Mouse (Mus musculus) lung, embryonic 15.5 days (tissue): ENCODE results near the gene Fzd5. TPM values are rescaled to one million over a fixed set of nuclear protein-coding genes. Genes with fewer than 3 reads are reported as not detected.

Source experiments
- ATAC-seq: fragments of 200-750 bp; cut with Nextera tagmentation; 2 replicates; pipeline ENCODE4 v1.8.0; 2017; ENCODE audit warnings: moderate number of reproducible peaks, borderline replicate concordance; ENCODE audit not compliant: low FRiP score, low TSS enrichment; ENCODE audit errors: extremely low read depth
- H3K27ac ChIP-seq: fragments of 300-500 bp; sonication (generic); 2 replicates; pipeline ENCODE4 v1.5.1; 2015; ENCODE audit warnings: moderate library complexity, mild to moderate bottlenecking, inconsistent platforms
- H3K27me3 ChIP-seq: fragments of 300-500 bp; sonication (generic); 2 replicates; pipeline ENCODE4 v1.6.1; 2015; ENCODE audit warnings: inconsistent platforms
- H3K36me3 ChIP-seq: fragments of 300-500 bp; sonication (generic); 2 replicates; pipeline ENCODE4 v1.6.1; 2015; ENCODE audit warnings: inconsistent platforms
- H3K4me1 ChIP-seq: fragments of 300-500 bp; sonication (generic); 2 replicates; pipeline ENCODE4 v1.6.1; 2015; ENCODE audit warnings: inconsistent platforms
- H3K4me2 ChIP-seq: fragments of 300-500 bp; sonication (generic); 2 replicates; pipeline ENCODE4 v1.6.1; 2015; ENCODE audit warnings: inconsistent platforms, mild to moderate bottlenecking, moderate library complexity
- H3K4me3 ChIP-seq: fragments of 300-500 bp; sonication (generic); 2 replicates; pipeline ENCODE4 v1.5.1; 2015; ENCODE audit warnings: mild to moderate bottlenecking, inconsistent platforms
- H3K9ac ChIP-seq: fragments of 300-500 bp; sonication (generic); 2 replicates; pipeline ENCODE4 v1.6.1; 2015; ENCODE audit warnings: inconsistent platforms
- H3K9me3 ChIP-seq: fragments of 300-500 bp; sonication (generic); 2 replicates; pipeline ENCODE4 v1.6.1; 2016; ENCODE audit warnings: inconsistent platforms
- WGBS: fragments of 180-500 bp; shearing (Covaris S2); methylation state at CpG from one replicate; pipeline ENCODE4 v1.1.7; 2015; 5-methylcytosine and 5-hydroxymethylcytosine counted together
- polyA plus RNA-seq: library from polyadenylated mRNA; unstranded; fragments of >200 nt; fragmentation: Nextera tagmentation; extraction: Ambion mirVana; gene quantifications from 2 replicates; pipeline ENCODE4 v1.2.1, GENCODE M21; 2015

Fzd5 gene
- polyA plus RNA-seq, result 3.0 and 3.1 TPM in 2 replicates

DNA sequence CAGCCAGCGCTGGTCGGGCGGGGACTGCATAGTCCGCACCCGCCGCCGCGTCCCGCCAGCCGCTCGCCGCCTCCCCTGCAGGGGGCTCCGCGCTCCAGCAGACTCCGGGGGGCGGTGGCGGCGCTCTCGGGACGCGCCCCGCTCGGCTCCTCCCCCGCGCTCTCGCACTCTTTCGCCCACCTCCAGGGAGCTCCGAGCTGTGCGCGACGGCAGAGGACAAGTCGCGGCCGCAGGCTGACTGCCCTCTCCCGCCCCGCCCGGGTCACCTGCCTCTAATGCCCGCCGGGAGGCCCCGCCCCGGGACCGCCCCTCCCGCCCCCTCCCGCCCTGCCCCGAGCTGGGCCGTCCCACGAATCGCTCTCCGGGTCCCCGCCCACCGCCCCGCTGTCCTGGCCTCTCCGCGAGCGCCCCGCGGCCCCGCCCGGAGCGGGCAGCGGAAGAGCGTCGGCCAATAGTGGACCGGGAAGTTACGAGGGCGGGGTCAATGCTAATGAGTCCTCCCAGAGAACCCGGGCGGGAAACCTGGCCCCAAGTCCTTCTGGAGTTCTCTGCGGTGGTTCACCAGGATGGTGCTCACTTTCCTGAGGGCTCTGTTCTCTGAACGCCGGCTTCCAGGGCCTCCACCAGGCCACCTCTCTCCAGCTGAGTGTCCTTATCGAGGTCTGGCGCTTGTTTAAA lies at the start of gene Fzd5:
Gene Fzd5, minus strand, starts transcription at position 250 of the 678 bp plus-strand sequence.
- WGBS, result under 1% methylated on average over 62 of the region's 73 CpGs
- peak within 1 kb of the TSS; percentile 92 for H3K27ac ChIP-seq
- H3K9ac ChIP-seq, result peak within 1 kb of the TSS; percentile 76
- no peaks in the 10 kb centered on the region for H3K36me3 ChIP-seq
- H3K4me2 ChIP-seq, result peak within 1 kb of the TSS; percentile 92
- peaks cover 43% of the 10 kb centered on the region for H3K4me1 ChIP-seq
- peak within 1 kb of the TSS; percentile 72 for H3K4me3 ChIP-seq
- no peaks in the 10 kb centered on the region for H3K9me3 ChIP-seq
- peaks cover 44% of the 10 kb centered on the region for H3K27me3 ChIP-seq
- peak; percentile 96 for ATAC-seq

DNA sequence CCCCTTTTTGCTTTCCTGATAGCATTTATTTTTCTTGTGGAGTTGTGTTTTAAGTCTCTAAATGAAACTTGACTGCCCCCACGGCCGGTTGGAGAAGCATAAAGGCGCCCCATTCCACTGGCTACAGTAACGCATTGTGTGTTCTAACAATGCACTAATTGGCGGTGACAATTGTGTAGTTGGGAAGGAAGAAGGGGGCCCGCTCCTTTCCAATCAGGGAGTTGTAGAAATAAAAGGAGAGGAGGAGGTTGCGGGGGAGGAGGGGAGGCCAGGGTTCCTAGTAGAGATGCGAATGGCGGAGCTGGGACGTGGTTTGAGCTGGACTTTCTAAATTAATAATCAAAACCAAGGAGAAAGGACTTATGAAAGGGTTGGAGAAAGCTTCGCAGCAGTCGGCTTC lies 42.3 kb upstream of the Fzd5 start:
- Histone ChIP-seq H3K36me3 (no peaks in the 10 kb centered on the region), H3K4me1 (no peaks in the 10 kb centered on the region), H3K27ac (no peak overlapping the region), H3K4me3 (no peak overlapping the region), H3K27me3 (no peaks in the 10 kb centered on the region), H3K4me2 (no peak overlapping the region), H3K9me3 (no peaks in the 10 kb centered on the region), H3K9ac (no peak overlapping the region)
- no peak for ATAC-seq
- 80% methylated on average over 12 of the region's 12 CpGs for WGBS

DNA sequence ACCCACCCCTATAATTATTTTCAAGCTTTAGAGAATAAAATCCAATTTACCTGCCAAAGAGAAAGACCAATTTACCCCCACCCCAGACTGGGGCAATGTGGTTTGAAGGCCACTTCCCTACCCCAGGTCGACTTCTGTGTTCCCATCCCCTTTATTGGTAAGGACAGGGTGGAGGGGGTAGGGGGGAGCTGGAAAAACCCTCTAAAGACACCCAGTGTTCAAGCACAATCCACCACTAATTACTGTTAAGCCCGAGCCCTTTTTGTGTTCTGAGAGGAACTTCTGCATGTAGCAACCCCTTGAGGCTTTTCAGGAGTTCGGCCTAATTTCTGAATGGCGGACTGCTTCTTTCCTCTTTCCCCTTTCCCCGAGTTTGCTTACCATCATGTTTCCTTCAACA lies 41.9 kb upstream of the Fzd5 start:
- no peaks in the 10 kb centered on the region for H3K9me3 ChIP-seq
- no peak overlapping the region for H3K9ac ChIP-seq
- no peak overlapping the region for H3K4me3 ChIP-seq
- 70% methylated on average over 5 of the region's 5 CpGs for WGBS
- no peak overlapping the region for H3K4me2 ChIP-seq
- H3K4me1 ChIP-seq, result no peaks in the 10 kb centered on the region
- ATAC-seq, result no peak
- no peaks in the 10 kb centered on the region for H3K36me3 ChIP-seq
- H3K27me3 ChIP-seq, result no peaks in the 10 kb centered on the region
- no peak overlapping the region for H3K27ac ChIP-seq

DNA sequence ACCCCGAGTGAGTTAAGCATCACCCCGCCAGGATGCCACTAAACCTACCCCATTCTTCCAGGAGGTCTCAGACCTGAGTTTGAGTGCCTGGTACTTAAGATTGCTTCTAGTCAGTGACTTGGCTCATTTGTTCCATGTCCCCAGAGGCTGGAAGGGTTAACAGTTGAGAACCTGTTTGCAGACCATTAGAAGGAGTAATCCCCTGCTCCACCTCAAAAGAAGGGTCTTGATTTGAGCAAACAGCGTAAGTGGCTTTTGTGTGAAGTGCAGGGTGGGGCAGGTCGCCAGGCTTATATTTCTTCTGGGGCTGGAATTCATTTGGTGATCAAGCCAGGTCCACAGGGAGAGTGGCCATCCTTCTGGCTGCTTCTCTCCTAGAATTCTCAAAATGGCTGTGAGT lies 35.8 kb upstream of the Fzd5 start:
- no peaks in the 10 kb centered on the region for H3K9me3 ChIP-seq
- H3K4me1 ChIP-seq, result no peaks in the 10 kb centered on the region
- no peaks in the 10 kb centered on the region for H3K27me3 ChIP-seq
- peak; percentile 74 for ATAC-seq
- H3K4me3 ChIP-seq, result no peak overlapping the region
- WGBS, result 62% methylated on average over 4 of the region's 4 CpGs
- no peaks in the 10 kb centered on the region for H3K36me3 ChIP-seq
- H3K9ac ChIP-seq, result no peak overlapping the region
- H3K4me2 ChIP-seq, result no peak overlapping the region
- H3K27ac ChIP-seq, result peak overlapping the region; percentile 30; the same call in 1 of the 2 replicates

DNA sequence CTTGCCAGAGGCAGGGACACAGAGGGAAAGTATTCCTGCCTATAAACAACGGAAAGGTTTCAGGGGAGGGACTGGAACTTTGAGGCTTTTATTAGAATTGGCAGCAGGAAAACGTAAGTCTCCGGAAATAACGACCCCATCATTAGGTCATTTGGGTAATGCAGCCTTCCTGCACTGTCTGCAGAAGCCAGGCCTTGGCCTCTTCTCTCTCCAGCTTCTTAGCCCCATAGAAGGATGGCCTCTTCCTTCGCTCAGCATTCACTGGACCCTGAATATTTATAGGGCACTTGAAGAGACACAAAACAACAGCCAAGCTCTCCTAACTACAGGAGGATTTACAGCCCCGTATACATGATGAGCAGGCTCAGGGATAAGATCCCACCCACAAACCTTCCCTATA lies 32.6 kb upstream of the Fzd5 start:
- no peak for ATAC-seq
- no peaks in the 10 kb centered on the region for H3K27me3 ChIP-seq

DNA sequence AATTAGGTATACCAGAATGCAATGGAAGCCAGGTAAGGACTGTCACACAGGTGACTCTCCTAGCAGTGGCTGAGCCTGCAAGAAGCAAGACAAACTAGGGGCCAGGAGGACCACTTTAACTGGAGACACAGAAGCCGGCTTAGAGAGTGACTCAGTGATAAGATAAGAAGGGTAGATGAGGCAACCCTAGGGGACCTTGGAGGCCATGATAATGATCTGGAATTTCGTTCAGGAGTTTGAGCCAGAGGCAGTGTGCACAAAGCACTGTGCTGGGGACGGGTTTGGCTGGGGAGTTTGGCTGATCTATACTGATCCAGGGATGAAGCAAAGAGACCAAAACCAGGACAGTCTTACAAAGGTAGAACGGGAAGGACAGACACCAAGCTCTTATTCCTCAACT lies 24.1 kb upstream of the Fzd5 start:
- Histone ChIP-seq H3K27ac (no peak overlapping the region), H3K4me2 (no peak overlapping the region), H3K27me3 (no peaks in the 10 kb centered on the region), H3K9me3 (no peaks in the 10 kb centered on the region), H3K36me3 (no peaks in the 10 kb centered on the region), H3K9ac (no peak overlapping the region), H3K4me3 (no peak overlapping the region), H3K4me1 (peaks cover 8% of the 10 kb centered on the region; the same call in 1 of the 2 replicates)
- no peak for ATAC-seq
- 50% methylated on average over 4 of the region's 4 CpGs for WGBS

More for the DNA sequence above, 32.6 kb upstream of the Fzd5 start:
- 0 out of 2 replicates have a peak overlapping the region, but pooled peaks have one; percentile 16 for H3K27ac ChIP-seq
- no peaks in the 10 kb centered on the region for H3K36me3 ChIP-seq
- no peak overlapping the region for H3K4me3 ChIP-seq
- H3K9me3 ChIP-seq, result no peaks in the 10 kb centered on the region
- WGBS, result 52% methylated on average over 6 of the region's 6 CpGs
- no peak overlapping the region for H3K4me2 ChIP-seq
- H3K4me1 ChIP-seq, result no peaks in the 10 kb centered on the region
- no peak overlapping the region for H3K9ac ChIP-seq

DNA sequence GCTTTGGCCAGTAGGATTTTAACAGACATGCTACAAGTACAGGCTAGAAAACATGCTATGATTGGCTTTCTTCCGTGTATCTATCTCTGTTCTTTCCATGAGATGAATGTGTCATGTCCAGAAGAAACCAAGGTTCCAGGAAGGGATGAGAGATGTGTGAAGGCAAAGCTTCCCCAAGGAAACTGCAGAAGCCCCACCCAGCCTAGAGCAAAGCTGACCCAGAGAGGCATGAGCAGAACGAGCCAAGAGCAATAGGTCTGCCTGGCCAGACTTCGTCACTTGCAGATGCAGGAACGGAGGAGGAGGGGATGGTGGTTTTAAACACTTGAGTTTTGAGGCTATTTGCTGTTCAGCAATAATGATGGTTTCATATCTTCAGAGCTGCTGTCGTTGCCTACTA lies 20.2 kb upstream of the Fzd5 start:
- no peaks in the 10 kb centered on the region for H3K36me3 ChIP-seq
- no peak overlapping the region for H3K4me2 ChIP-seq
- H3K27ac ChIP-seq, result peak overlapping the region; percentile 66; the same call in 1 of the 2 replicates
- no peak overlapping the region for H3K9ac ChIP-seq
- no peak for ATAC-seq
- no peaks in the 10 kb centered on the region for H3K27me3 ChIP-seq
- H3K4me3 ChIP-seq, result no peak overlapping the region
- H3K9me3 ChIP-seq, result no peaks in the 10 kb centered on the region
- peaks cover 26% of the 10 kb centered on the region for H3K4me1 ChIP-seq
- WGBS, result 73% methylated on average over 5 of the region's 5 CpGs

DNA sequence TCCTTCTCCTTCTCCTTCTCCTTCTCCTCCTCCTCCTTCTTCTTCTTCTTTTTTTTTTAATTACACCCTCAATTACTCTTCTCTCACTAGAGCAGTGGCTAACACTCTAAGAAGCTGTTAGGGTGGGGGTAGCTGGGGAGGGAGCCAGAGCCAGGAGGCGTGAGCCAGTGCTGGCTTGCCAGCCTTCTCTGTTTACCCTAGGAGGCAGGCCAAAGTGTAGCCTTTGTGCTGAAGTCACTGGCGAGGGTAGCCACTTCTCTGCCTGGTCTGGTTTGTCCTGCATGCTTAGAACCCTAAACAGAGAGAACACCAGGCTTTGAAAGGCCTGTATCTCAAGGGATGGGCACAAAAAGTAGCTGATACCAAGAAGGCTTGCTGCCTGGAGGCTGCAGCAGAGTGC lies 19.7 kb upstream of the Fzd5 start:
- peak overlapping the region; percentile 66 for H3K27ac ChIP-seq
- peaks cover 26% of the 10 kb centered on the region for H3K4me1 ChIP-seq
- ATAC-seq, result peak; percentile 74; the same call in 1 of the 2 replicates
- 20% methylated on average over 2 of the region's 2 CpGs for WGBS
- H3K4me2 ChIP-seq, result no peak overlapping the region
- H3K9me3 ChIP-seq, result no peaks in the 10 kb centered on the region
- H3K9ac ChIP-seq, result no peak overlapping the region
- no peaks in the 10 kb centered on the region for H3K27me3 ChIP-seq
- no peak overlapping the region for H3K4me3 ChIP-seq
- no peaks in the 10 kb centered on the region for H3K36me3 ChIP-seq

DNA sequence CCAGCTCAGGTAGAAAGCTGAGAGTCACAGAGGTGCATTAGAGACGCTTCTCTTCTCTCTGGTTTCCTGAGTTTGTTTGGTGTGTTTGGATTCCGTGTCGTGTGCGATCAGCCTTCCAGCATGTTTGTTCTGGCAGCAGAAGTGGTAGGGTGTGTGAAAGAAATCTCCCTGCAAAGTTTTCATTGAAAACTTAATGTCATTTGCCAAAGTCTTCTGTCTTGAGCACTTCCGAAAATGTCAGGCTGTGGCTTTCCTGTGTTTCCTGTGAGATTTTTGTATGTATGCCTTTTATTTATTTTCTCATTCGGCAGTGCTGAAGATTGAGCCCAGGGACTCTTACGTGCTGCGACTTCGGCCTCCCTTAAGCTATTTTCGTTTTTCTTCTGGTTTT lies 19.1 kb upstream of the Fzd5 start:
- peaks cover 26% of the 10 kb centered on the region for H3K4me1 ChIP-seq
- no peak for ATAC-seq
- 0 out of 2 replicates have a peak overlapping the region, but pooled peaks have one; percentile 10 for H3K4me2 ChIP-seq
- peak overlapping the region; percentile 66 for H3K27ac ChIP-seq
- H3K9me3 ChIP-seq, result no peaks in the 10 kb centered on the region
- 36% methylated on average over 10 of the region's 10 CpGs for WGBS
- no peak overlapping the region; the same call in 1 of the 2 replicates for H3K9ac ChIP-seq
- no peaks in the 10 kb centered on the region for H3K36me3 ChIP-seq
- H3K4me3 ChIP-seq, result no peak overlapping the region
- no peaks in the 10 kb centered on the region for H3K27me3 ChIP-seq

DNA sequence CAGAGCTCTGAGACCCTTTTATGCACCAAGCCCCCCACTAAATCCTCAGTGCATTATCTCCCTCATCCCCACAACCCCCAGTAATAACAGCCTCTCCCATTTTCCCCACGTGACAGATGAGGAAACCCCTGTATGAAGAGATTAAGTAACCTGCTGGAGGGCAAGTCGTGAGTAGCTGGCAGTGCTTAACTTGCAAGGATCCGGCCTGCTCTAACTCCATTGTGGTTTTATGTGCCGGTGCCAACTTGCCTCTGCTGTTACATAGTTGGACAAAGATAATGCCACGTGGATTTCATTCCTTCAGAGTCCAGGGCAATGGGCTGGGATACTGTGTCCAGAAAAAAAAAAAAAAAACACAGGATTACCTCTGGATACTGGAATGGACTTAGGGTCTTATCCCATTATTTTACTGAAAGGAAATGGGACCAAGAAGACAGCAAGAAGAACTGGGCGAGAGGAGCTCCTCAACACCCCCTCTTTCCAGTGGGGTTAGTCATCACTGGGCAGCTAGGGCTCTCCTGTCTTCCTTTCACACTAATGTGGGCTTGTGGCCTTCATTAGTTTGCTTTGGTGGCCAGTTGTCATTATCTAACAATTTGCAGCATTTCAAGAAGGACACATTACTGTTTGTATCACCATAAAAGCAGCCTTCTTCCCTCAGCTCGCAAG lies 18.6 kb upstream of the Fzd5 start:
- Histone ChIP-seq H3K9me3 (no peaks in the 10 kb centered on the region), H3K27me3 (no peaks in the 10 kb centered on the region), H3K9ac (no peak overlapping the region), H3K4me2 (no peak overlapping the region), H3K4me1 (peaks cover 26% of the 10 kb centered on the region), H3K4me3 (no peak overlapping the region), H3K27ac (peak overlapping the region; percentile 66; the same call in 1 of the 2 replicates), H3K36me3 (no peaks in the 10 kb centered on the region)
- no peak for ATAC-seq
- WGBS, result 58% methylated on average over 7 of the region's 7 CpGs

DNA sequence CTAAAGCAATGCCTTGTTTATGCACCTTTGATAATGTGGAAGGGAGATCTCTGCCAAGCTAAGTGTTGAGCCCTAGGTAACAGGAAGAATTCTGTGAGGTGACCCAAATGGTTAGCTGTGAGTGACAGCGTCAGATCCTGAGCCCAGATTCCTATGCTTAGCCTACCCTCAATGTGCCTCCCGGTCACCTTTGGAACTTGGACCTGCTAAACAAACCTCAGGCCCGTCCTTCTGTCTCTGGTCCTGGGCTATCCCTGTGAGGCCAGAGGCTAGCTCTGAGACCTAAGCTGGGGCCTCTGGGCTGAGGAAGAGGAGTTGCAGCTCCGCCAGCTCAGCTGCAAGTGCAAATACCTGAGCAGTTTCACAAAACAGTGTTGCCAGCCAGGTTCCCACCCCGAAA lies 17.1 kb upstream of the Fzd5 start:
- no peaks in the 10 kb centered on the region for H3K27me3 ChIP-seq
- H3K36me3 ChIP-seq, result no peaks in the 10 kb centered on the region
- H3K9me3 ChIP-seq, result no peaks in the 10 kb centered on the region
- H3K27ac ChIP-seq, result no peak overlapping the region
- no peak overlapping the region for H3K4me3 ChIP-seq
- H3K4me1 ChIP-seq, result peaks cover 26% of the 10 kb centered on the region
- no peak overlapping the region for H3K4me2 ChIP-seq
- ATAC-seq, result no peak
- no peak overlapping the region for H3K9ac ChIP-seq
- WGBS, result 82% methylated on average over 5 of the region's 5 CpGs

DNA sequence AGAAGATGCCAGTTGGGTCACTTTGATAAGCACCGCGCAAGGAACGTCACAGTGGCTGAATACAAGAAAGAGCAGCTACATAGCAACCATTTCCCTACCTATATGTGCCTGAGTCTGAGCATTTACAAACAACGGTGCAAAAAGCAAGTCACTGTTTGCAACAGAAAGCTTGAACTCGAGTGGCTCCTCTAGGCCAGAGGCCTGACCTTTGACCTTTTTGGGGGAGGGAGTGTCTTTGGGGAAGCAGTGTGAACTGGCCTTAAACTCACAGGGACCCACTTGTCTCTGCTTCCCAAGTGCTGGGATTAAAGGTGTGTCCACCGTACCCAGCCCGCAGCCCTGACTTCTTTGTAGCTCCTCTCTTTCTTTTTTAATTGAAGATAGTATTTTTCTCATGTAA lies 16.1 kb upstream of the Fzd5 start:
- no peaks in the 10 kb centered on the region for H3K9me3 ChIP-seq
- WGBS, result 69% methylated on average over 7 of the region's 7 CpGs
- H3K36me3 ChIP-seq, result no peaks in the 10 kb centered on the region
- no peaks in the 10 kb centered on the region for H3K27me3 ChIP-seq
- H3K4me1 ChIP-seq, result peaks cover 26% of the 10 kb centered on the region
- no peak overlapping the region for H3K9ac ChIP-seq
- H3K27ac ChIP-seq, result no peak overlapping the region
- no peak overlapping the region for H3K4me3 ChIP-seq
- no peak for ATAC-seq
- H3K4me2 ChIP-seq, result no peak overlapping the region
